Mouse (Mus musculus): Measurements from ENCODE around the gene Arl5b.

DNA sequence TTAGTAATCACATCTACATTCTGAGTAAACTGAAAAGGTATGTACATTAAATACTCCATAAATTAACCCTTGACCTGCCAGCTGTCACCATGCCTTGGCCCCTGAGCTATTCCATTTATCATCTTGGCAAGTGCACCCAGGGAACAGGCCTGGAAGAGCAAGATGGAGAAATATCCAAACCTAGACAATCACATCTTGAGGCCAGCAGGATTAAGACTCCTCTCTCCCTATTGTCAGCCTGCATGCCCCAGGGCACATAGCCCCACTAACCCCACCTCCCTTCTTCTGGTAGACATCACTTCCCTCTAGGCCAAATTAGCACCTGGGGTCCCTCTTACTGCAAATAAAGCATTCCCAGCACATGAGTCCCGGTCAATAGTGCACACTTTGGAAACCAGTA, 21.4 kb upstream of the Arl5b start:
- TF ChIP-seq E2F4 (IDR thresholded peaks at IDR 0.05; ENCODE audit: insufficient read depth) (no peak), POLR2A (IDR thresholded peaks at IDR 0.05; ENCODE audit: insufficient read length, low read depth) (no peak), TCF3 (IDR thresholded peaks at IDR 0.05; ENCODE audit: insufficient read length, low read depth) (no peak), MYOG (IDR thresholded peaks at IDR 0.05; ENCODE audit: control insufficient read depth in 1 of 3, insufficient read depth in 1 of 3, insufficient read length in 2 of 3, low read depth in 2 of 3) (no peak), CEBPB (IDR thresholded peaks at IDR 0.05; ENCODE audit: insufficient read depth, poor library complexity, severe bottlenecking) (no peak), USF1 (IDR thresholded peaks at IDR 0.05; ENCODE audit: low read depth) (no peak)
